Mouse (Mus musculus) liver, adult 2 months (tissue): Measurements from ENCODE around the gene Syngr2.

Source experiments
- CTCF ChIP-seq: fragments of 200-500 bp; IDR thresholded peaks from 2 replicates; pipeline ENCODE4 v1.5.1; 2011; ENCODE audit warnings: low read depth, low read length, control low read depth
- POLR2A ChIP-seq: fragments of 200-500 bp; IDR thresholded peaks from 2 replicates; pipeline ENCODE4 v1.6.1; 2011; ENCODE audit warnings: low read length, control low read depth; ENCODE audit not compliant: insufficient read depth; ENCODE audit errors: extremely low read depth

GRCm38 (mm10) chr11:117760374-117761119 is 48.9 kb upstream of the Syngr2 start:
- TF ChIP-seq CTCF (no peak), POLR2A (no peak)
